Mouse (Mus musculus) stomach, postnatal 0 days (tissue): ENCODE measurements at regions not wholly inside any gene's neighbourhood (a gene's known extent, or its start where the extent isn't known, plus 50 kb on each side); places are given as distances from the start of the nearest gene placed in this dataset.

Source experiments
- CTCF ChIP-seq: IDR thresholded peaks from 2 replicates; pipeline ENCODE4 v1.5.1; 2016; ENCODE audit warnings: antibody characterized with exemption, low read depth, mild to moderate bottlenecking, moderate library complexity
- EP300 ChIP-seq: optimal IDR thresholded peaks from 2 replicates; pipeline ENCODE3; 2016; ENCODE audit warnings: antibody characterized with exemption

DNA sequence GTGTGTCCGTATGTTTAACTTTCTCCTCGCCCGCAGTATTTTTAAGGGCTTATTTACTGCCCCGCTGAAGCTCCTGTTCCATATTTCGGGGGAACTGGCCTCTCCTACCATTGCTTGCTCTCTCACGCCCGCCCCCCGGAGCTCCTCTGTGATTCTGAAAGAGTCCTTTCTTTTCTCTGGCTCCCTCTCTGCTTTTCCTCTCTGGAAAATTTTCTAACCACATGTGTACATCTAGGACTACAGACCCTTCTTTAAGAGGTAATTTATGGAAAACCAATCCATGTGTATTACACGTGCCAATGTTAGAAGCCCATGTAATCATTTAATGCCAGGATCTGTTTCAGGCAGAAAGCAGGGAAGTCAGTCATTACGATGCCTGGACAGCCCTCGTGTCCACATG, 106.6 kb upstream of the Oxgr1 start:
- TF ChIP-seq CTCF, result no peak
- TF ChIP-seq EP300, result no peak
